Mouse (Mus musculus): Measurements from ENCODE around the gene Pcdh7.

GRCm38 (mm10) chr5:58118930-58119611 is 401.3 kb downstream of the Pcdh7 start:
- no peak for TF ChIP-seq CTCF (IDR thresholded peaks at IDR 0.05; ENCODE audit: low read depth, low read length)
- TF ChIP-seq POLR2A (IDR thresholded peaks at IDR 0.05; ENCODE audit: extremely low read depth, insufficient read depth, low read length) = no peak

All from liver, adult 2 months (tissue).